Mouse (Mus musculus) lung, adult 2 months (tissue): ENCODE data around the gene Celsr3.

ENCODE experiments used
- CTCF ChIP-seq: fragments of 200-500 bp; IDR thresholded peaks from 2 replicates; pipeline ENCODE4 v1.5.1; 2011; ENCODE audit warnings: mild to moderate bottlenecking, low read length, control low read depth; ENCODE audit not compliant: insufficient read depth
- POLR2A ChIP-seq: fragments of 200-500 bp; IDR thresholded peaks from 2 replicates; pipeline ENCODE4 v1.6.1; 2011; ENCODE audit warnings: low read depth, mild to moderate bottlenecking, control low read depth, low read length, borderline replicate concordance; ENCODE audit errors: extremely low read depth

DNA sequence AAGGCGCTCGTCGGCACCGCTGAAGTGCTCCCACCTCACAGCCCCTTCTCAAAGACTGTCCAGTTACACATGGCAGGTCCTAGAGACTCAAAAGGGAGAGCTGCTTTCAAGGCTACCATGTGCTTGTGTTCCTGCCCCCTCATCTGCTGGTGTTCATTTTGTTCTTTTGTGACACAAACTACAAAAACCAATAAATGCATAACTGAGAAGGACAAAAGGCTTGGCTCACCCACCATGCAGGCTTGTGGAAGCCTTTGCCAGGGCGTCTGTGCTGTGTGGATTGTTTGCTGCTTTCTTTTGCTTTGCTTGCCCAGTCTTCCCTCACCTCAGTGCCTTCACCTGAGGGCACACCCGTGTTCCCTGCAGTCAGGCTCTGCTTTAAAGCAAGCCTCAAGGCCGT lies 28.6 kb upstream of the Celsr3 start:
- TF ChIP-seq CTCF (no peak), POLR2A (no peak)
